Mouse (Mus musculus): Measurements from ENCODE around the gene Gap43. TPM values are rescaled to one million over a fixed set of nuclear protein-coding genes. Genes with fewer than 3 reads are reported as not detected.

Gap43 gene
- polyA plus RNA-seq, 1 experiment from 2014 or later, result 540 TPM

- peak overlapping the region; percentile 20; the same call in 1 of the 2 replicates for H3K4me3 ChIP-seq
- H3K27ac ChIP-seq, result no peak overlapping the region
- 44% methylated on average over 2 of the region's 2 CpGs for WGBS
- peaks cover 12% of the 10 kb centered on the region; the same call in 1 of the 2 replicates for H3K4me1 ChIP-seq
- no peaks in the 10 kb centered on the region for H3K36me3 ChIP-seq
- H3K4me2 ChIP-seq (replicated peaks), result peak overlapping the region; percentile 73
- no peak overlapping the region for H3K9ac ChIP-seq
- no peaks in the 10 kb centered on the region for H3K9me3 ChIP-seq
- no peak for ATAC-seq (ENCODE audit: low FRiP score, low read depth)
- H3K27me3 ChIP-seq (replicated peaks), result no peaks in the 10 kb centered on the region
Observed at GRCm38 (mm10) chr16:42337663-42338062, 2.8 kb downstream of the Gap43 start.

GRCm38 (mm10) chr16:42336610-42337009, 3.8 kb downstream of the Gap43 start:
- WGBS, result 32% methylated on average over 2 of the region's 2 CpGs
- no peaks in the 10 kb centered on the region for H3K9me3 ChIP-seq
- no peaks in the 10 kb centered on the region for H3K36me3 ChIP-seq
- peaks cover 12% of the 10 kb centered on the region; the same call in 1 of the 2 replicates for H3K4me1 ChIP-seq
- peak overlapping the region; percentile 73 for H3K4me2 ChIP-seq (replicated peaks)
- no peaks in the 10 kb centered on the region for H3K27me3 ChIP-seq (replicated peaks)
- H3K9ac ChIP-seq, result no peak overlapping the region
- H3K4me3 ChIP-seq, result no peak overlapping the region
- H3K27ac ChIP-seq, result no peak overlapping the region
- no peak for ATAC-seq (ENCODE audit: low FRiP score, low read depth)

GRCm38 (mm10) chr16:42332321-42332720, 8.1 kb downstream of the Gap43 start:
- H3K9ac ChIP-seq, result no peak overlapping the region
- WGBS, result 46% methylated on average over 4 of the region's 4 CpGs
- no peak for ATAC-seq (ENCODE audit: low FRiP score, low read depth)

DNA sequence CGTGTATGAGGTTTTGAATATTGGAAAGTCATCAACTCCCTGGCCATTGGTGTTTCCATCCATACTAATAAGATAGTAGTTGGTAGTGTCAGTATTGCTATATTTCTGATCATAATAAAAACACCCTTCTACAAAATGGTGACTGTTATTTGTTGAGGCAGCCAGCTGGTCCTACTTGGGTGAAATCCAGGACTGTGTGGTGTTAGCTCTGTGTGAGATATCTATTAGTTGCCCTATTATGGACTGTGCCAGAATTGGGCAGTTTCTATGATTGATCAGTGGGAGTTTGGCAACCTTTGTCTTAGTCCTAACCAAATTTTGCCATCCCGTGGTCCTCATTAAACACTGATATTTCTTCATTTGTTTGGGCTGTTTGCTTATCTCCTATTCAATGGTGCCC, 14.3 kb downstream of the Gap43 start:
- Histone ChIP-seq H3K9me3 (no peaks in the 10 kb centered on the region), H3K4me2 (replicated peaks) (no peak overlapping the region), H3K4me1 (no peaks in the 10 kb centered on the region), H3K36me3 (no peaks in the 10 kb centered on the region), H3K9ac (no peak overlapping the region), H3K4me3 (no peak overlapping the region), H3K27me3 (replicated peaks) (no peaks in the 10 kb centered on the region), H3K27ac (no peak overlapping the region)
- ATAC-seq (ENCODE audit: low FRiP score, low read depth), result no peak
- WGBS, result 82% methylated on average over 2 of the region's 2 CpGs

More at GRCm38 (mm10) chr16:42332321-42332720, 8.1 kb downstream of the Gap43 start:
- Histone ChIP-seq H3K27me3 (replicated peaks) (no peaks in the 10 kb centered on the region), H3K27ac (no peak overlapping the region), H3K36me3 (no peaks in the 10 kb centered on the region), H3K9me3 (no peaks in the 10 kb centered on the region), H3K4me1 (peaks cover 4% of the 10 kb centered on the region; the same call in 1 of the 2 replicates), H3K4me2 (replicated peaks) (no peak overlapping the region), H3K4me3 (no peak overlapping the region)

DNA sequence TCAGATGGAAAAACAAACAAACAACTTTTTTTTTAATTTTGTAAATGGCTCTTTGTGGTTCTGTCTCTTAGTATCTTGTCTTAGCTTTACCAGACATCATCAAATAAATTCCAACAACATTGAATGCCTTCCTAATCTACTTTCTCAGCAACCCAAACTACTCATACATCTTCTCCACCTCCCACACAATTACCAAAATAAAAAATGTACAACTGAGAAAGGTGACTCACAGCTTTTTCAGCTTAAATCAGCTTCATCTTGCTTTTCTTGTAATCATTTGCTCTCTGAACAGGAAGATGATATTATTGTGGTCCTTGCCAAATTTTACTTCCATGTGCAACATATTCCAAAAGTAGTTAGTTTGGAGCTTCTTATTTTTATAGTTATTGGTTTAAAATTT, 14.9 kb downstream of the Gap43 start:
- no peak overlapping the region for H3K9ac ChIP-seq
- H3K36me3 ChIP-seq, result no peaks in the 10 kb centered on the region
- no peaks in the 10 kb centered on the region for H3K4me1 ChIP-seq
- ATAC-seq (ENCODE audit: low FRiP score, low read depth), result no peak
- no peak overlapping the region for H3K4me2 ChIP-seq (replicated peaks)
- no peaks in the 10 kb centered on the region for H3K27me3 ChIP-seq (replicated peaks)
- H3K4me3 ChIP-seq, result no peak overlapping the region
- H3K9me3 ChIP-seq, result no peaks in the 10 kb centered on the region
- no peak overlapping the region for H3K27ac ChIP-seq

GRCm38 (mm10) chr16:42319831-42320230, 20.6 kb downstream of the Gap43 start:
- Histone ChIP-seq H3K36me3 (no peaks in the 10 kb centered on the region), H3K9ac (no peak overlapping the region), H3K4me1 (no peaks in the 10 kb centered on the region), H3K27me3 (replicated peaks) (no peaks in the 10 kb centered on the region), H3K9me3 (no peaks in the 10 kb centered on the region), H3K4me3 (no peak overlapping the region), H3K4me2 (replicated peaks) (no peak overlapping the region), H3K27ac (no peak overlapping the region)
- ATAC-seq (ENCODE audit: low FRiP score, low read depth), result no peak

DNA sequence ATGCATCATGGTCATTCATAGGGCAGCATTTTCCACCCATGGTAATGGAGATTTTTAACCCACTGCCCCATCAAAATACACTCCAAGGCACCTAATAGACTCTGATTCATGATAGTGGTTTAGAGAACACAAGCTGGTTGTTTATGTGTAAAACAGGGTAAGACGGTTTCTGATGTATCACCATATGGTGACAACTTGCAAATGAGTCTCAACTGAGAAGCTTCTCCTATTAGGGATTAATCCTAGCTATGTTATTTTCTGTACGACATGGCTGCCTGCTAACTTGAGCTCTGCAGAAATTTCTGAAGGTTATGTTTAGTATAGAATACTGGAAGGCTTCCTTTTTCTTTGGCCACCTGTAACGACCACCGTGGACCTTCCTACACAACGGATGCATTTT, 21.1 kb downstream of the Gap43 start:
- Histone ChIP-seq H3K9ac (no peak overlapping the region), H3K4me2 (replicated peaks) (no peak overlapping the region), H3K4me1 (no peaks in the 10 kb centered on the region), H3K27ac (no peak overlapping the region), H3K9me3 (no peaks in the 10 kb centered on the region), H3K4me3 (no peak overlapping the region), H3K27me3 (replicated peaks) (no peaks in the 10 kb centered on the region), H3K36me3 (no peaks in the 10 kb centered on the region)
- no peak for ATAC-seq (ENCODE audit: low FRiP score, low read depth)
- 90% methylated on average over 5 of the region's 5 CpGs for WGBS

DNA sequence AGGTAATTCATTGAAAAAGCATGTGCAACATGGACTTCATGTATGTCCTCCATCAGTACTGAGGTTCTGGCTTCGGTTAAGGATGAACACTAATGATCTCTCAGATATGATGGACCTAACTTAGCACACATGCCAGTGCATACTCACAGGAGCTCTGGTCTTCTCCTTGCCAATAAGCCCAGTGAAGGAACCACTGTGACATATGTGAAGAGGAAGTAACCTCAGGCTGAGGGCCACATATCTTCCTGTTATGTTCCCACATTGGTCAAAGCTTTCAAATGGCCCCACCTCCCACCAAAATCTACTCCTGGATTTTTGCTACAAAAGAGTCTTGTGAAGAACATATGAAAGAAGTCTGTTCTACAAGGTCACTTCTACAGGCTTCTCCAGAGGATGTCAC, 28.3 kb downstream of the Gap43 start:
- Histone ChIP-seq H3K9ac (no peak overlapping the region), H3K27ac (no peak overlapping the region), H3K27me3 (replicated peaks) (no peaks in the 10 kb centered on the region), H3K4me2 (replicated peaks) (no peak overlapping the region), H3K36me3 (no peaks in the 10 kb centered on the region), H3K9me3 (no peaks in the 10 kb centered on the region), H3K4me3 (no peak overlapping the region), H3K4me1 (no peaks in the 10 kb centered on the region)
- no peak for ATAC-seq (ENCODE audit: low FRiP score, low read depth)
- 98% methylated on average over 1 of the region's 1 CpGs for WGBS

DNA sequence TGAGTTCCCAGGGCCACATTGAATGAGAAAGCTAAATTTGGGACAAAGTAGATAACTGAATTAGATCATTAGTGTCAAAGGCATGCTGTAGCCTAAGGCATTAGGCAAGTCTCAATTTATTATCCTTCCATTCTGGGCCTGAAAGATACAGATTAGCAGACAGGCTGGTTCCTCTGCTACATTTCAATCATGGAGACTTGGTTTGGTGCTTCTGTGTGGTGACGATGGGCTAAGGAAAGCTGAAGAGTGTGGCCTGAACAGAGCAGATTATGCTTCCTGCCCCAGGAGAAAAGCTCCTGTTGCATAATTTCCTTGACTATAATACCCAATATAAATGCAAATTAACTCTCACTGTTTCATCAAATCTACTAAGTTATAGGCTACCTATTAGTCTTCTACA, 31.7 kb downstream of the Gap43 start:
- Histone ChIP-seq H3K9ac (no peak overlapping the region), H3K4me3 (no peak overlapping the region), H3K4me2 (replicated peaks) (no peak overlapping the region), H3K36me3 (no peaks in the 10 kb centered on the region), H3K27ac (no peak overlapping the region), H3K4me1 (peaks cover 21% of the 10 kb centered on the region), H3K27me3 (replicated peaks) (no peaks in the 10 kb centered on the region), H3K9me3 (no peaks in the 10 kb centered on the region)
- 60% methylated on average over 1 of the region's 1 CpGs for WGBS
- no peak for ATAC-seq (ENCODE audit: low FRiP score, low read depth)

DNA sequence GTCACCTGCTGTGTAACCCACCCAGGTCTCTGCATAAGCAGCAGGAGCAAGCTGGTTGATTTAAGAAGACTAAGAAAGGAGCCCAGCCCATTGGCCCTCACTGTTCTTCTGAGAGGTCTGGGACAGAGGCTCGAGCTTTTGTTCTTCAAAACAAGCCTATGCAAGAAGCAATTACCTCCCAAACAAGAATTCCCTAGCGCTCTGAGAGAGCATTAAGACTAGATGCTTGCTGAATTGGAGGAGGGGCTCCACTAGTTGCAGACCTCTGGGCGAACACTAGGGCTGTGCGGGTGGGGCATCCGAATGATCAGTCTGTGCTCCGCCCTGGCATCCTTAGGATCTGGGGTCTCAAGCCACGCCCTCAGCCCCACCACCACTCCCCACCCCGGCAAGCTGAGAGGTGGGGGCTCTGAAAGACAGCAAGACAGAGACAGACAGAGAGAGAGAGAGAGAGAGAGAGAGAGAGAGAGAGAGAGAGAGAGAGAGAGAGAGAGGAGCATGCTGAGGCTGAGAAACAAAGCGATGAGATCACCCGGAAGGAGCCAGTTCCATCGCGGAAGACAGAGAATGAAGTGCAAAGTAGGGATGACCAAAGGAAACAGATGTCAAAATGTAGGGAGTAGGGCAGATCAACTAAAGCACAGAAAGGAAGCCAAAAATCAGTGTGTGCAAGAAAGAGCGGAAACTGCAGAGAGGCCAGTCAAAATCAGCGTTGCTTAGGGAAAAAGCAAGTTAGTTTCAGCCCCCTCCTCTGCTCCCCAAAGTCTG, 34.3 kb downstream of the Gap43 start:
- whole genome bisulfite sequencing, result 4% methylated on average over 14 of the region's 14 CpGs
- Histone ChIP-seq H3K9ac (peak overlapping the region; percentile 41), H3K36me3 (no peaks in the 10 kb centered on the region), H3K27ac (peak overlapping the region; percentile 6; the same call in 1 of the 2 replicates), H3K27me3 (replicated peaks) (no peaks in the 10 kb centered on the region), H3K4me1 (peaks cover 29% of the 10 kb centered on the region), H3K4me3 (peak overlapping the region; percentile 15; the same call in 1 of the 2 replicates), H3K9me3 (no peaks in the 10 kb centered on the region), H3K4me2 (replicated peaks) (peak overlapping the region; percentile 59)
- peak; percentile 92 for ATAC-seq (ENCODE audit: low FRiP score, low read depth)

- peak; percentile 35; the same call in 1 of the 2 replicates for ATAC-seq (ENCODE audit: low FRiP score, low read depth)
- Histone ChIP-seq H3K4me2 (replicated peaks) (no peak overlapping the region; the same call in 1 of the 2 replicates), H3K27ac (peak overlapping the region; percentile 7; the same call in 1 of the 2 replicates), H3K27me3 (replicated peaks) (no peaks in the 10 kb centered on the region), H3K4me1 (peaks cover 29% of the 10 kb centered on the region), H3K4me3 (no peak overlapping the region), H3K9me3 (no peaks in the 10 kb centered on the region), H3K36me3 (no peaks in the 10 kb centered on the region), H3K9ac (no peak overlapping the region)
- 28% methylated on average over 6 of the region's 6 CpGs for WGBS
Observed at GRCm38 (mm10) chr16:42303461-42303860, 37.0 kb downstream of the Gap43 start.

- Histone ChIP-seq H3K27me3 (replicated peaks) (no peaks in the 10 kb centered on the region), H3K9me3 (no peaks in the 10 kb centered on the region), H3K4me1 (no peaks in the 10 kb centered on the region), H3K9ac (no peak overlapping the region), H3K4me3 (no peak overlapping the region), H3K36me3 (no peaks in the 10 kb centered on the region), H3K27ac (no peak overlapping the region), H3K4me2 (replicated peaks) (no peak overlapping the region)
- ATAC-seq (ENCODE audit: low FRiP score, low read depth), result no peak
- WGBS, result 88% methylated on average over 5 of the region's 5 CpGs
Observed at GRCm38 (mm10) chr16:42294481-42294880, 46.0 kb downstream of the Gap43 start.

DNA sequence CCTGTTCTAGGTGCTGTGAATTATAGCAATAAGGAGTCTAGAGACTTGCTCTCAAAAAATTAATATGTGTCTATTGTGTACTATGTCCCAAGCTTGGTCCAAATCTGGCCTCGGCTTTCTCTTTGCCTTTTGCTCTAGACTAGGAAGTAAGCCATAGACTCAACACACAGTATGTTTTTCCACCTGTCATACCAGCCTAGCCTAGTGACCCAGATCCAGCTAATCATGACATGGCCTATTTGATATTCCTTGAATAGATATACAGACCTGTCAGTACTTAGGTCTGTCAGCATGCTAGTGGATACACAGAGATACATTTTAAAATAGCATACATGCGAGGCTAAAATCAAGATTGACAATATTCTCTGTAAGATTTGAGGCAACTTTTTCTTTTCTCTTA, 46.4 kb downstream of the Gap43 start:
- Histone ChIP-seq H3K36me3 (no peaks in the 10 kb centered on the region), H3K4me2 (replicated peaks) (no peak overlapping the region), H3K4me3 (no peak overlapping the region), H3K27me3 (replicated peaks) (no peaks in the 10 kb centered on the region), H3K9ac (no peak overlapping the region), H3K27ac (no peak overlapping the region), H3K9me3 (no peaks in the 10 kb centered on the region), H3K4me1 (no peaks in the 10 kb centered on the region)
- ATAC-seq (ENCODE audit: low FRiP score, low read depth), result no peak
- 89% methylated on average over 2 of the region's 2 CpGs for WGBS
